8 mouse cellular contexts compared by ENCODE assay signal in genomic region chr6:48085521-48086404, GRCm38 (mm10). TPM values are rescaled to one million over a fixed set of nuclear protein-coding genes. Genes with fewer than 3 reads are reported as not detected.
DNase-seq lines count a peak whose midpoint lies in the region; ATAC-seq and TF ChIP-seq lines count a peak whose summit lies in the region.

No protein-coding gene starts in this region.

- ATAC-seq in activated CD4-positive, CD25-positive, alpha-beta regulatory T cell, adult 4 months, result peak; percentile 33
- ATAC-seq in hindbrain, postnatal 0 days, result peak; percentile 88
- peak; percentile 62 for ATAC-seq in megakaryocyte-erythroid progenitor cell, adult 5-6 weeks (replicated peaks; ENCODE audit: low FRiP score, low TSS enrichment, poor library complexity, severe bottlenecking)

- no peaks in the 10 kb centered on the region for H3K27me3 ChIP-seq in hindbrain, postnatal 0 days (ENCODE audit: insufficient read depth, low read length)

- TF ChIP-seq CTCF in cortical plate, adult 2 months (IDR thresholded peaks at IDR 0.05; ENCODE audit: extremely low read depth, insufficient read depth, low read length), result no peak
- TF ChIP-seq CTCF in hindbrain, postnatal 0 days (IDR thresholded peaks at IDR 0.05; ENCODE audit: low read depth), result peak; percentile 30

- DNase-seq in gastrocnemius, adult 8-10 months (ENCODE audit: low spot score in 2 of 2), result peak; percentile 50 to 58
- DNase-seq in hindbrain, postnatal 0 days (ENCODE audit: low spot score), result peak; percentile 69
- peak; percentile 59 to 61 for DNase-seq in left cerebral cortex, postnatal 25 days (ENCODE audit: low spot score in 2 of 2)
- peak; percentile 72 to 78 for DNase-seq in right cerebral cortex, postnatal 10 days (ENCODE audit: low spot score in 2 of 2)
- DNase-seq in urinary bladder, postnatal 10 days (ENCODE audit: low spot score), result peak; percentile 26

- peak overlapping the region; percentile 72 for H3K4me2 ChIP-seq in hindbrain, postnatal 0 days (ENCODE audit: low read depth, low read length)

- peaks cover 10% of the 10 kb centered on the region for H3K4me1 ChIP-seq in cortical plate, adult 2 months (ENCODE audit: control insufficient read depth, insufficient read depth, low read length)
- H3K4me1 ChIP-seq in hindbrain, postnatal 0 days (ENCODE audit: insufficient read depth, low read length), result peaks cover 8% of the 10 kb centered on the region

- peaks cover 19% of the 10 kb centered on the region for H3K36me3 ChIP-seq in hindbrain, postnatal 0 days (ENCODE audit: insufficient read depth, low read length)

- peak overlapping the region; percentile 90 for H3K27ac ChIP-seq in cortical plate, adult 2 months (ENCODE audit: insufficient read depth, low read length)
- peak overlapping the region; percentile 89 for H3K27ac ChIP-seq in hindbrain, postnatal 0 days

- intact Hi-C loops in left cerebral cortex, postnatal 25 days (cut with DNase I), result loop anchor here (2.0 to 5.0 kb wide), 3 partner anchors 38 to 312 kb away; partner anchors contain the start of genes Krba1 and Zfp777

- 2% methylated on average over 61 of the region's 72 CpGs for WGBS in hindbrain, postnatal 0 days

- peak overlapping the region; percentile 97 for H3K9ac ChIP-seq in hindbrain, postnatal 0 days (replicated peaks; ENCODE audit: low read length)

- TF ChIP-seq POLR2A in cortical plate, adult 2 months (IDR thresholded peaks at IDR 0.05; ENCODE audit: extremely low read depth, insufficient read depth, low read length), result no peak

- no peaks in the 10 kb centered on the region for H3K9me3 ChIP-seq in hindbrain, postnatal 0 days (ENCODE audit: low read length)

- peak overlapping the region; percentile 84 for H3K4me3 ChIP-seq in cortical plate, adult 2 months (ENCODE audit: insufficient read depth, low read length)
- peak overlapping the region; percentile 86 for H3K4me3 ChIP-seq in hindbrain, postnatal 0 days (ENCODE audit: low read length)

RNA-seq across cellular contexts. Expression of gene Zfp746, which starts 0.6 kb away (rescaled TPM):
- polyA plus RNA-seq in activated CD4-positive, CD25-positive, alpha-beta regulatory T cell, adult 4 months (2017; shearing (Covaris generic)), result 1 to 10 TPM; 6.6 to 9.4 TPM
- polyA plus RNA-seq in cortical plate, adult 2 months (2012; rRNA removed), result 26.3 and 27.0 TPM in 2 replicates
- 10 to 100 TPM in 2 of 4 experiments, 1 to 10 TPM in 2; 8.5 to 12.9 (median 10.0) TPM for total RNA-seq in gastrocnemius, adult 8-10 months (2022)
- total RNA-seq in hindbrain, postnatal 0 days (2014; rRNA removed), result 34.3 and 35.9 TPM in 2 replicates
- polyA plus RNA-seq in hindbrain, postnatal 0 days (2015; fragmentation: Nextera tagmentation; extraction: Ambion mirVana), result 15.3 and 16.4 TPM in 2 replicates
- 10 to 100 TPM; 29.4 to 31.2 TPM for total RNA-seq in left cerebral cortex, postnatal 25 days (2021)
- total RNA-seq in megakaryocyte-erythroid progenitor cell, adult 5-6 weeks (2014; fragmentation: Nextera tagmentation), result 22.7 and 33.6 TPM in 2 replicates
- total RNA-seq in megakaryocyte-erythroid progenitor cell, adult 5-6 weeks (2017), result 15.1 and 18.9 TPM in 2 replicates

RNA-seq across cellular contexts. Expression of gene Zfp777, which starts 37.1 kb away (rescaled TPM):
- 1 to 10 TPM; 5.1 to 5.3 TPM for polyA plus RNA-seq in activated CD4-positive, CD25-positive, alpha-beta regulatory T cell, adult 4 months (2017; shearing (Covaris generic))
- 18.1 and 18.9 TPM in 2 replicates for polyA plus RNA-seq in cortical plate, adult 2 months (2012; rRNA removed)
- 10 to 100 TPM; 20.6 to 24.3 (median 22.9) TPM for total RNA-seq in gastrocnemius, adult 8-10 months (2022)
- 33.6 and 47.7 TPM in 2 replicates for total RNA-seq in hindbrain, postnatal 0 days (2014; rRNA removed)
- 15.4 and 16.2 TPM in 2 replicates for polyA plus RNA-seq in hindbrain, postnatal 0 days (2015; fragmentation: Nextera tagmentation; extraction: Ambion mirVana)
- total RNA-seq in left cerebral cortex, postnatal 25 days (2021), result 10 to 100 TPM; 30.4 to 40.0 TPM
- total RNA-seq in megakaryocyte-erythroid progenitor cell, adult 5-6 weeks (2014; fragmentation: Nextera tagmentation), result 13.3 and 33.3 TPM in 2 replicates
- total RNA-seq in megakaryocyte-erythroid progenitor cell, adult 5-6 weeks (2017), result 20.2 and 35.0 TPM in 2 replicates

Comparison
In these comparisons a context has a peak if more than half of its experiments do, and no peak if none do; other contexts are left out.
1. Peak in every context shown above with its lines: DNase-seq, ATAC-seq, H3K4me3 ChIP-seq and H3K27ac ChIP-seq.
2. ATAC-seq: peak in every context shown above with its lines; median percentile 88 in hindbrain, postnatal 0 days; 62 in megakaryocyte-erythroid progenitor cell, adult 5-6 weeks; 33 in activated CD4-positive, CD25-positive, alpha-beta regulatory T cell, adult 4 months.